Mouse (Mus musculus) CH12.LX (cell line): ENCODE measurements around the gene Pirt. TPM values are rescaled to one million over a fixed set of nuclear protein-coding genes. Genes with fewer than 3 reads are reported as not detected.

ENCODE experiments used
- DNase-seq: peaks from one replicate; pipeline ENCODE4 v3.0.0-alpha.2; 2013; ENCODE audit errors: extremely low read depth
- H3K27ac ChIP-seq: 2 replicates; pipeline ENCODE4 v1.5.1; 2012; ENCODE audit warnings: low read depth, mild to moderate bottlenecking, control low read depth, moderate library complexity; ENCODE audit not compliant: insufficient read depth
- H3K27me3 ChIP-seq: replicated peaks from 2 replicates; pipeline ENCODE3; 2012; ENCODE audit warnings: inconsistent platforms
- H3K36me3 ChIP-seq, 2 experiments: replicated peaks in 1 of 2; 2 replicates each; pipeline versions ENCODE3 to v1.6.1; 2012; ENCODE audit warnings: inconsistent platforms in 1 of 2, low read length in 1 of 2, mild to moderate bottlenecking in 1 of 2, mixed read lengths in 1 of 2, moderate library complexity in 1 of 2; ENCODE audit not compliant: control insufficient read depth in 1 of 2, insufficient read depth in 1 of 2
- H3K4me1 ChIP-seq, 2 experiments: 2 replicates each; pipeline ENCODE4 v1.6.1; 2012; ENCODE audit warnings: inconsistent platforms in 1 of 2, moderate library complexity in 1 of 2; ENCODE audit not compliant: insufficient read depth in 2 of 2, control insufficient read depth in 1 of 2
- H3K4me2 ChIP-seq: 2 replicates; pipeline ENCODE4 v1.6.1; 2012; ENCODE audit warnings: low read depth, mild to moderate bottlenecking, control low read depth; ENCODE audit not compliant: poor library complexity, insufficient read depth, severe bottlenecking
- H3K4me3 ChIP-seq, 3 experiments: fragments of 150-350 bp in 1 of 3; sonication (generic) in 1 of 3; replicated peaks in 1 of 3; 2 replicates each; pipeline versions ENCODE3 to v1.5.1; 2011 to 2012; ENCODE audit warnings: low read depth in 2 of 3, low read length in 2 of 3, mild to moderate bottlenecking in 2 of 3, moderate library complexity in 2 of 3, control low read depth in 1 of 3, improper control_type of control experiment in 1 of 3, inconsistent platforms in 1 of 3, mixed read lengths in 1 of 3; ENCODE audit not compliant: poor library complexity in 1 of 3
- H3K79me2 ChIP-seq: replicated peaks from 2 replicates; pipeline ENCODE4 v1.6.1; 2012; ENCODE audit warnings: mild to moderate bottlenecking, moderate library complexity; ENCODE audit not compliant: control insufficient read depth, poor library complexity, insufficient read depth, severe bottlenecking; ENCODE audit errors: extremely low read depth
- H3K9ac ChIP-seq: 2 replicates; pipeline ENCODE4 v1.6.1; 2012; ENCODE audit warnings: low read depth, mild to moderate bottlenecking, control low read depth, moderate library complexity; ENCODE audit not compliant: insufficient read depth
- H3K9me3 ChIP-seq: replicated peaks from 2 replicates; pipeline ENCODE3; 2012; ENCODE audit warnings: low read length, inconsistent platforms, mixed read lengths
- BHLHE40 ChIP-seq: IDR thresholded peaks from 2 replicates; pipeline ENCODE4 v1.6.1; 2011; ENCODE audit warnings: mild to moderate bottlenecking, low read depth, low read length, improper control_type of control experiment
- CHD1 ChIP-seq: IDR thresholded peaks from 2 replicates; pipeline ENCODE4 v1.6.1; 2012; ENCODE audit warnings: low read depth, low read length, improper control_type of control experiment, inconsistent platforms
- GABPA ChIP-seq: IDR thresholded peaks from 2 replicates; pipeline ENCODE4 v1.6.1; 2012; ENCODE audit warnings: low read depth, low read length, improper control_type of control experiment, inconsistent platforms; ENCODE audit not compliant: insufficient replicate concordance
- JUN ChIP-seq: IDR thresholded peaks from 2 replicates; pipeline ENCODE4 v1.6.1; 2011; ENCODE audit warnings: low read depth, mild to moderate bottlenecking, low read length, improper control_type of control experiment, moderate library complexity; ENCODE audit not compliant: insufficient read depth
- MAZ ChIP-seq: IDR thresholded peaks from 2 replicates; pipeline ENCODE4 v1.6.1; 2012; ENCODE audit warnings: low read depth, mild to moderate bottlenecking, inconsistent platforms, low read length, improper control_type of control experiment, moderate library complexity
- MEF2A ChIP-seq: IDR thresholded peaks from 2 replicates; pipeline ENCODE4 v1.6.1; 2014; ENCODE audit warnings: low read depth, mild to moderate bottlenecking, inconsistent platforms, low read length, improper control_type of control experiment, borderline replicate concordance
- MXI1 ChIP-seq: IDR thresholded peaks from 2 replicates; pipeline ENCODE4 v1.6.1; 2011; ENCODE audit warnings: mild to moderate bottlenecking, low read depth, low read length, improper control_type of control experiment
- NRF1 ChIP-seq: IDR thresholded peaks from 2 replicates; pipeline ENCODE4 v1.6.1; 2014; ENCODE audit warnings: low read depth, mild to moderate bottlenecking, inconsistent platforms, low read length, improper control_type of control experiment, moderate library complexity
- POLR2AphosphoS2 ChIP-seq: IDR thresholded peaks from 2 replicates; pipeline ENCODE4 v1.6.1; 2011; ENCODE audit warnings: low read depth, low read length, improper control_type of control experiment
- SMC3 ChIP-seq: IDR thresholded peaks from 2 replicates; pipeline ENCODE4 v1.6.1; 2011; ENCODE audit warnings: low read depth, low read length, improper control_type of control experiment
- TCF12 ChIP-seq: IDR thresholded peaks from 2 replicates; pipeline ENCODE4 v1.6.1; 2014; ENCODE audit warnings: low read depth, mild to moderate bottlenecking, inconsistent platforms, low read length, improper control_type of control experiment
- ZMIZ1 ChIP-seq: IDR thresholded peaks from 2 replicates; pipeline ENCODE4 v1.6.1; 2012; ENCODE audit warnings: low read depth, mild to moderate bottlenecking, inconsistent platforms, low read length, improper control_type of control experiment
- dilution Hi-C: fragments of 300-500 bp; cut with MboI; formaldehyde crosslinking; loops from 2 replicates; pipeline ENCODE4 v1.14.3; 2020; ENCODE audit warnings: low sequenced_read_pairs; ENCODE audit not compliant: extremely low pct_unique_long_range_greater_than_20kb, extremely low pct_ligation_motif_present
- in situ Hi-C: fragments of 300-500 bp; cut with MboI; formaldehyde crosslinking; loops from 3 replicates; pipeline ENCODE4 v1.14.3; 2019; ENCODE audit warnings: low sequenced_read_pairs, low pct_ligation_motif_present, low pct_unique_long_range_greater_than_20kb, mixed read lengths
- polyA plus RNA-seq: library from polyadenylated mRNA; unstranded; fragments of >175 nt; gene quantifications from 2 replicates; pipeline ENCODE4 v1.2.1, GENCODE M21; 2012; ENCODE audit warnings: low read depth; ENCODE audit not compliant: insufficient read length
- total RNA-seq, 2 experiments: library from RNA; depleted of rRNA; stranded (reverse); fragments of 300-350 nt in 1 of 2; fragments of >200 nt in 1 of 2; gene quantifications; 2 replicates each; pipeline ENCODE4 v1.2.3; 2012 to 2014

The Pirt gene
- total and polyA plus RNA-seq, 3 experiments = not detected

DNA sequence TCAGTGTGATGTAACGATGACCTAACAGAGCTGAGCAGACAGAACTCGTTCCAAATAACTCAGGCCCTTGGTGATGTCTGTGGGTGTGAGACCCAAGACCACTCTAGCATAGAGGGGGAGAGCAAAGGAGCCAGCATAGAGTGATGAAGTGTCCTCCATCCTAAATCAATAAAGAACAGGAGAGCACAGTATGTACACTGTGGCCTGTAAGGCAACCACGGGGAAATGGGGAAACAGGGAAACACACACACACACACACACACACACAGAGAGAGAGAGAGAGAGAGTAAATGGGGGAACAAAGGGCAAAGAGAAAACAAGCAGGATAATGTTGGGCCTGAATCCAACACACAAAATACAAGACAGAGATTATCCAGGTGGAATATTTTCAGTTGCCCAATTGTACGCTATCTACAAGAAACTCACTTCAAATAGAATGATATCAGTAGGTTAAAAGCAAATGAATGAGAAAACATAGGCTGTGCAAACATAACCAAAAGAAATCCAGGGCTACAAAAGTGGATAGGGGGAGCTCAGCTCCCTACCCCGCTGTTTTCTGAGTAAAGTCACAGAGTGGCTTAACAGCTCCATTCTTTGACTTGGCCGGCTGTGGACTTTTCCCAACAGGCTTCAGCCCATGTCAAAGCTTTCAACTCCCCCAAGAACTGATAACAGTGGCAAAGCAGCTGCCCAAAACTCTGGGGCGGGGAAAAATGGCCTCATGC lies 64.0 kb downstream of the Pirt start:
- Histone ChIP-seq H3K4me1 (peaks cover 0 to 10% of the 10 kb centered on the region in 2 experiments; a peak in 2 of 4 replicates), H3K9me3 (peaks cover 12% of the 10 kb centered on the region), H3K27ac (no peak overlapping the region), H3K79me2 (no peaks in the 10 kb centered on the region), H3K4me2 (no peak overlapping the region), H3K9ac (no peak overlapping the region), H3K4me3 (no peak overlapping the region), H3K27me3 (peaks cover 58% of the 10 kb centered on the region), H3K36me3 (no peaks in the 10 kb centered on the region)
- dilution Hi-C loops = no loop called here
- no peak for DNase-seq
- no peak for TF ChIP-seq POLR2AphosphoS2
- no peak for TF ChIP-seq ZMIZ1
- TF ChIP-seq TCF12 = no peak
- no peak for TF ChIP-seq SMC3
- no peak for TF ChIP-seq JUN
- no peak for TF ChIP-seq MXI1
- TF ChIP-seq MAZ = no peak
- no peak for TF ChIP-seq BHLHE40
- no peak for TF ChIP-seq MEF2A
- TF ChIP-seq CHD1 = no peak
- no peak for TF ChIP-seq NRF1
- no peak for TF ChIP-seq GABPA
- in situ Hi-C loops = no loop called here

Other genes with a start within 250 kb of the Pirt start
- gene Tmem238l, start 44.7 kb downstream of the Pirt start, total RNA-seq (2012; rRNA removed) = not detected in 2 replicates
- not detected in 2 replicates for gene Tmem238l, start 44.7 kb downstream of the Pirt start, total RNA-seq (2014; rRNA removed)
- gene Tmem238l, start 44.7 kb downstream of the Pirt start, polyA plus RNA-seq = not detected in 2 replicates
- 0.08 and 0.30 TPM in 2 replicates for gene Tmem220, start 113.2 kb downstream of the Pirt start, total RNA-seq (2012; rRNA removed)
- gene Tmem220, start 113.2 kb downstream of the Pirt start, total RNA-seq (2014; rRNA removed) = 0.34 and 0.36 TPM in 2 replicates
- gene Tmem220, start 113.2 kb downstream of the Pirt start, polyA plus RNA-seq = 1.5 and 1.6 TPM in 2 replicates
- 31.2 and 36.4 TPM in 2 replicates for gene Adprm, start 140.6 kb downstream of the Pirt start, total RNA-seq (2012; rRNA removed)
- gene Adprm, start 140.6 kb downstream of the Pirt start, total RNA-seq (2014; rRNA removed) = 51.0 and 53.8 TPM in 2 replicates
- gene Adprm, start 140.6 kb downstream of the Pirt start, polyA plus RNA-seq = 43.4 and 56.7 TPM in 2 replicates
- gene Sco1, start 140.7 kb downstream of the Pirt start, total RNA-seq (2012; rRNA removed) = 20.4 and 23.0 TPM in 2 replicates
- gene Sco1, start 140.7 kb downstream of the Pirt start, total RNA-seq (2014; rRNA removed) = 32.7 and 35.9 TPM in 2 replicates
- 15.4 and 18.7 TPM in 2 replicates for gene Sco1, start 140.7 kb downstream of the Pirt start, polyA plus RNA-seq
- 0.55 and 0.64 TPM in 2 replicates for gene Myh3, start 166.3 kb downstream of the Pirt start, total RNA-seq (2012; rRNA removed)
- 0.08 and 0.12 TPM in 2 replicates for gene Myh3, start 166.3 kb downstream of the Pirt start, total RNA-seq (2014; rRNA removed)
- gene Myh3, start 166.3 kb downstream of the Pirt start, polyA plus RNA-seq = 0.26 and 0.29 TPM in 2 replicates